In the genomic region with DNA sequence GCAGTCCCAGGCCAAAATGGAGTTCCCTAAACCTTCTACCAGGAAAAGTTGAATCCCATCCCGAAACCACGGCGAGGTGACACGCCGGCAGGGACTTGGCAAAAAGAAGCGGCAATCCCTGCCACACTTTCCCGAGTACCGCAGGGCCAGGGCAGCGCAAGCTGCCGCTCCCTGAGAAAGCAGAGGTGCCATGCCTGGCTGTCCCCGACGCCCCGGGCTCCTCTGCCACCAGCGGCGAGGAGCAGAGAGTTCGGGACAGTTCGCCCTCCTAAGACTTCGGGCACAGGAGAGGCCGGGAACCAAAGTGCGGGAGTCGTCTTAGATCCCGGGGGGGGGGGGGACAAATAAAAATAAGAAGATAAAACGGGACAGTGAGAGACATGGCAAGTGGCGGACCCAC, we compare ENCODE assay signal across 8 mouse cellular contexts. TPM values are rescaled to one million over a fixed set of nuclear protein-coding genes. Genes with fewer than 3 reads are reported as not detected.
DNase-seq lines count a peak whose midpoint lies in the region; ATAC-seq and TF ChIP-seq lines count a peak whose summit lies in the region.

No protein-coding gene starts in this region.

- H3K27ac ChIP-seq in layer of hippocampus, adult 2 months = peak overlapping the region; percentile 88
- H3K27ac ChIP-seq in heart, embryonic 15.5 days = peak overlapping the region; percentile 89
- peak overlapping the region; percentile 85 for H3K27ac ChIP-seq in midbrain, embryonic 12.5 days (replicated peaks)

- peaks cover 5% of the 10 kb centered on the region; the same call in 1 of the 2 replicates for H3K4me1 ChIP-seq in heart, embryonic 15.5 days (replicated peaks)
- peaks cover 4% of the 10 kb centered on the region; the same call in 1 of the 2 replicates for H3K4me1 ChIP-seq in midbrain, embryonic 12.5 days

- H3K9ac ChIP-seq in heart, embryonic 15.5 days = peak overlapping the region; percentile 74
- H3K9ac ChIP-seq in midbrain, embryonic 12.5 days (replicated peaks) = peak overlapping the region; percentile 71

- peak in 1 of 2 experiments; percentile 10 for DNase-seq in layer of hippocampus, adult 2 months (ENCODE audit: low spot score in 2 of 2)
- DNase-seq in layer of hippocampus, adult 18-20 months (ENCODE audit: low spot score in 2 of 2) = no peak
- DNase-seq in adipocyte (ENCODE audit: low spot score) = peak; percentile 37
- DNase-seq in embryo, embryonic 11 days = peak; percentile 23
- DNase-seq in kidney, postnatal 4 days = peak; percentile 24 to 51
- DNase-seq in thymus, postnatal 25 days = peak; percentile 9

- H3K27me3 ChIP-seq in heart, embryonic 15.5 days = no peaks in the 10 kb centered on the region
- H3K27me3 ChIP-seq in midbrain, embryonic 12.5 days = no peaks in the 10 kb centered on the region

- 11% methylated on average over 24 of the region's 24 CpGs for WGBS in heart, embryonic 15.5 days
- WGBS in midbrain, embryonic 12.5 days = 15% methylated on average over 24 of the region's 24 CpGs

- no peak for TF ChIP-seq CTCF in layer of hippocampus, adult 2 months (conservative IDR thresholded peaks at IDR 0.05)

- no peaks in the 10 kb centered on the region for H3K9me3 ChIP-seq in heart, embryonic 15.5 days (replicated peaks)
- no peaks in the 10 kb centered on the region for H3K9me3 ChIP-seq in midbrain, embryonic 12.5 days

- peak; percentile 40; the same call in 1 of the 2 replicates for ATAC-seq in heart, embryonic 15.5 days (replicated peaks; ENCODE audit: insufficient number of reproducible peaks, insufficient read depth, low FRiP score, low read depth)
- peak; percentile 19 for ATAC-seq in midbrain, embryonic 12.5 days (ENCODE audit: low FRiP score, low read depth)

- peak overlapping the region; percentile 78 for H3K4me3 ChIP-seq in layer of hippocampus, adult 2 months
- peak overlapping the region; percentile 77 for H3K4me3 ChIP-seq in heart, embryonic 15.5 days
- H3K4me3 ChIP-seq in midbrain, embryonic 12.5 days = peak overlapping the region; percentile 63

- H3K4me2 ChIP-seq in heart, embryonic 15.5 days = peak overlapping the region; percentile 66
- peak overlapping the region; percentile 61 for H3K4me2 ChIP-seq in midbrain, embryonic 12.5 days (replicated peaks)

- H3K36me3 ChIP-seq in heart, embryonic 15.5 days = no peaks in the 10 kb centered on the region
- no peaks in the 10 kb centered on the region for H3K36me3 ChIP-seq in midbrain, embryonic 12.5 days

RNA-seq across cellular contexts. Expression of a gene that starts 9.5 kb away (rescaled TPM):
- 10 to 100 TPM; 59.4 to 62.9 TPM for total RNA-seq in layer of hippocampus, adult 2 months (2021)
- total RNA-seq in layer of hippocampus, adult 18-20 months (2021) = 10 to 100 TPM; 46.8 to 48.2 TPM
- polyA plus RNA-seq in heart, embryonic 15.5 days (2015; fragmentation: Nextera tagmentation; extraction: Ambion mirVana) = 50.3 and 52.8 TPM in 2 replicates
- 109 and 115 TPM in 2 replicates for polyA plus RNA-seq in midbrain, embryonic 12.5 days (2016; fragmentation: Nextera tagmentation; extraction: Ambion mirVana)

Comparison
In these comparisons a context has a peak if more than half of its experiments do, and no peak if none do; other contexts are left out.
1. DNase-seq: peak in adipocyte (single experiment), embryo, embryonic 11 days (single experiment), kidney, postnatal 4 days (2 of 2) and thymus, postnatal 25 days (single experiment); none in layer of hippocampus, adult 18-20 months (0 of 2).
2. Peak in every context shown above with its lines, with median percentiles within 50 percentile points of each other: H3K27ac ChIP-seq and H3K4me3 ChIP-seq.